Mouse (Mus musculus) embryo, embryonic 10 days (tissue): Measurements from ENCODE around the gene Grm6.

ENCODE experiments used
- DNase-seq: peaks from one replicate; pipeline ENCODE4 v3.0.0-alpha.2; 2015; ENCODE audit warnings: low spot score

Grm6 gene

GRCm38 (mm10) chr11:50914461-50914860 is 64.0 kb downstream of the Grm6 start:
- no peak for DNase-seq
